Mouse (Mus musculus) regulatory T cell (primary cell): ENCODE measurements around the gene Cdh26.

Source experiments
- in situ Hi-C: fragments of 300-600 bp; cut with MboI, MseI; formaldehyde crosslinking; loops from one replicate; pipeline ENCODE4 v1.15.1; 2025; ENCODE audit warnings: high pct_unique_total_duplicates

The Cdh26 gene

DNA sequence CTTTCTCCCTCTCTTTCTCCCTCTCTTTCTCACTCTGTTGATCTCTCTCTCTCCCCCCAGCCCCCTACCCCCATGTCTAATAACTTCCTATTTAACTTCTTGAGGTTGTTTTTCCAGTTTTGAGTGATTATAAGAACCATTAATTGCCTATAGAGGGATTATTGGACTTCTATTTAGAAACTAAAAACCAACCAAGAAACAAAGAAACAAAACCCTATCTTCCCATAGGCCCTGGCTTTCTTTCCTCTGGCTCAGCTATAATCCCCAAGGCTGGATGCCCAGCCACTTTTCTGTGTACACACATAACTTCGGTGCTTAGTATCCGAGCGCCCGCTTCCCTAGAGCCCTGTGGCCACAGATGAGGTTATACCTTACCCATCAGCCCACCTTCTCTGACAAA, at the start of gene Cdh26:
Gene Cdh26 (plus strand): TSS at position 301 of the 400 bp plus-strand sequence.
- in situ Hi-C loops = no loop called here

- in situ Hi-C loops = no loop called here
Measured at GRCm38 (mm10) chr2:178407053-178407815, 23.1 kb upstream of the Cdh26 start, which contains the start of gene Sycp2. TSS of gene Sycp2 (minus strand) at chr2:178407685.

GRCm38 (mm10) chr2:178409024-178409423, 21.3 kb upstream of the Cdh26 start:
- in situ Hi-C loops = no loop called here

GRCm38 (mm10) chr2:178410286-178410685, 20.0 kb upstream of the Cdh26 start:
- in situ Hi-C loops = no loop called here

GRCm38 (mm10) chr2:178412598-178412997, 17.7 kb upstream of the Cdh26 start:
- in situ Hi-C loops = no loop called here

DNA sequence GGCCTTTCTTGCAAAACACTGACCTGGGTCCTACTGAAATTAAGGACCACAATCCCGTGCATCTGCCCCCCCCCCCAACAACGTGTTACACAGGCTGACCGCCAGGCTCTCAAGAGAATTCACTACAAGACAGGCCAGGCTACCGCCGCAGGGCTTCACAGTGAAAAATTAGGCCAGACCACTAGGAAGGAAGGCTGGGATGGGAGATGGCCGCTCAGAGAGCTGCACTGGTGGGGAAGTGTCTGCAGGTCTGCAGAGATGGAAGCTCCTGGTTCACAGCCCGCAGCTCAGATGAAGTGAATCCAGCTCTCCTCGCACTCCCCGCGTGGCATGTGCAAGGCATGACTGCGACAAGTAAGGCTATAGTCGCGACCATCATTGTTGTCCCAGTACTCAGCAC, 17.2 kb upstream of the Cdh26 start:
- in situ Hi-C loops = no loop called here

DNA sequence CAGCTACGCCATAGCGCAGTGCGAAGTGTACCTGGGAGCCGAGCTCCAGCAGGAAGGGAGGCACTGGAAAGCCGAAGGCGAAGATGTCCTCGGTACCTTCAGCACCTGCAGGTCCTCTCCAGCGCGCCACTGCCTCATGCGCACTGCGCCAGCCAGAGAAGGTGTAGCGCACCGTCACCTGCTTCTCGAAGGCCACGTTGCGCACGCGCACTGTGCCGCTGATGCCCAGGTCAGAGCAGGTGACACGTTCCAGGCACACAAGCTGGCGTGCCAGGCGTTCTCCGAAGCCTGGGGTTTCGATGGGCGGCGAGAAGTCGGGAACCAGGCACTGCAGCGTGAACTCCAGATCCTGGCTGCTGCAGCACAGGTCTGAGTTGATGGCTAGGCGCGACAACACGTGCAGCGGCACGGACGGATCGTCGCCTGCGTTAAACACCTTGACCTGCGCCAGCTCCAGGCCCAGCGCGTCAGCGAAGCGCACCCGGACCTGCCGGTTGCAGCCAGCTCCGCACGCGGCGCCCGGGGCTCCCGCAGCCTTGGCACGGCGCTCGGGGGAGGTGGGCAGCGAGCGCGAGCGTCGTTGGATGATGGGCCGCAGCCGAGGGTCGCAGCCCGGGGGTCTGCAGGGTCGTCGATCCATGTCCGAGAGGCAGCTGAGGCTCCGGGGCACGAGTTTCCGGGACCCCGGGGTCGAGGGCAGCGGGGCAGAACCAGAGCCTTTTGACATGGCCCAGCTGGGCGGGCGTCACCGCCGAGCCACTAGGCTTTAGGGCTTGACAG, 16.7 kb upstream of the Cdh26 start:
- in situ Hi-C loops = no loop called here

- in situ Hi-C loops = no loop called here
Measured at GRCm38 (mm10) chr2:178414261-178415149, 15.8 kb upstream of the Cdh26 start, which contains the start of the genes Ppp1r3d and Fam217b. TSS of gene Ppp1r3d (minus strand) at chr2:178414472. TSS of gene Fam217b (plus strand) at chr2:178414524.

GRCm38 (mm10) chr2:178415150-178415448, 15.2 kb upstream of the Cdh26 start:
- in situ Hi-C loops = no loop called here

GRCm38 (mm10) chr2:178416427-178416826, 13.9 kb upstream of the Cdh26 start:
- in situ Hi-C loops = no loop called here

- in situ Hi-C loops = no loop called here
Measured at GRCm38 (mm10) chr2:178416970-178417369, 13.4 kb upstream of the Cdh26 start.

DNA sequence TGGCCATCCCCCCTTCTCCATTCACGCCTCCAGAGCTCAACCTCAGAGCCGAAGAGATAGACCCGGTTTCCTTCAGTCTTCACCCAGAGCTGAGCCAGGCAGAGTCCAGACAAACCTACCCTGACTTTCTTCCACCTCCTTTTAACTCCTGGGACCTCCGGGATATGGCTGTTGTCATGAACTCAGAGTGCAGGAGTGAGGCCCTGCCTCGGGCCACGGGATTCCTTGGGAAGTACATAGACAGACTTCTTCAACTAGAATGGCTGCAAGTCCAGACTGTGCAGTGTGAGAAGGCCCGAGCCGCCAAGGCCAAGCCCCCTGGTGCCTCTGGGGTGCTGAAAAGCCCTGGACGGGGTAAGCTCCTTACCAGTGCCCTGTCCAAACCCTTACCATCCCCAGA, 9.8 kb upstream of the Cdh26 start:
- in situ Hi-C loops = no loop called here

- in situ Hi-C loops = no loop called here
Measured at GRCm38 (mm10) chr2:178421603-178422002, 8.7 kb upstream of the Cdh26 start.

DNA sequence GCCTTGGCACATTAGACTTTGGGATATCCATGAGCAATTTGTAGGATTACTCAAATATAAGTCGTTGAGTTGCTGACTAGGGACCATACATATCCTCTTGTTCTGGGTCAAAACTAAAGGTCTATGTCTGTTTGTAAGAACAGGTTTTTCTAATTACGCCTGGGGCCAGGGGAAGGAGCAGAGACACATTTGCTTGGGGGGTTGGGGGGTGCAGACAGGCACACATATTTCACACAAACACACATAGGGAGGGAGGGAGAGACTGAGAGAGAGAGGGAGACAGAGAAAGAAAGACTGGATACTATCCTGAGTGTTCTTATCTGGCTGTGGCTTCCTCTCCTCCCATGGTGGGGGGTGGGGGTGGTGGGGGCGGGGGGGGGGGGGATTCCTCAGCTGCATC, 8.1 kb upstream of the Cdh26 start:
- in situ Hi-C loops = no loop called here

DNA sequence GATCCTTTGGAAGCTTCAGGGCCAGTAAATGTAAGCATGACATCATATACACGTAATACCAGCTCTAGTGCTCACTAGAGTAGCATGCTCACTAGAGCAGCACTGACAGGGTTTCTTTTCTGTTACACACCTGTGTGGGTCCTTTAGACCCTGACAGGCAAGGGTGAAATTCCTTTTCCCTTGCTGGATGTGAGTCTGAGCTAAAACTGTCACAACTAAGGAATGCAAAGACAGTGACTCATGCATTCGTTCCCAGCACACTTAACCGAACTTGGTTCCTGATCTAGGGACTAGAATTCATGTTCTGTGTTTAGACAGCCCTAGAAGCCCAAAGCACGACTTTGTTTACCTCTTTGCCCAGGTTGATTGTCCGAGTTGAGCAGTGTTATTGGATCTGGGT, 7.1 kb upstream of the Cdh26 start:
- in situ Hi-C loops = no loop called here

DNA sequence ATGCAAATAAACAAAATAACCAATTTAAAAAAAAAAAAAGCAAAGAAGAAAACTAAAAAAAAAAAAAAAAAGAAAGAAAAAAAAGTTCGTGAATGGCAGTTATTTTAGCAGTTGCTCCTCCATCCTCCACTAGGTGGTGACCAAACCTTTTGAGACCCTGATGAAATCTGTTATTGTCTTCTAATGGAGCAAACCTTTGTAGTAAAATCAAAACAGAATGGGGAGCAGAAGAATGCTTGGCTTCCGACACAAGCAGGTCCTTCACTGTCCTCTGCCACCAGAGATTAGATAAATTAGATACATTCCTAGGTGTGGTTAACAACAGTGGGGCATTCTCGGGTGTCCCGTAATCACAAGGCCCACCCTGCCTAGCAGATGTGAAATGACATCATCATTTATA, 4.1 kb upstream of the Cdh26 start:
- in situ Hi-C loops = no loop called here

DNA sequence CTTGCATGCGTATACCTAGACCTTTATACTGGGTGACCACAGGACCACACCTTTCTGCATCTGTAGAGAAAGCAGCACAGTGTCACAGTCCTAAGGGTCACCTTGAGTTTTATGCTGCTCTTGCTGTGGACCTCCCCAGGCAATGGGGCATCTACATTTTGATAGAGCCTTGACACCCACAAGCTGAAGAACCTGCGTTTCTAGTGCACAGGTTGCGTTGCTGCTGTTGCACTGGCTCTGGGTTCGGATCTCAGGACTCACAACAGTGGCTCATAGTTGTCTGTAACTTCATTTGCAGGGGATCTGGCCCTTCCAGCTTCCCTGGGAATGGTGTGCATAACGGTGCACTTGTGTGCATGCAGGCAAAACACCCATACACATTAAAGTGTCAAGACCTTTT, 3.1 kb upstream of the Cdh26 start:
- in situ Hi-C loops = no loop called here

- in situ Hi-C loops = no loop called here
Measured at GRCm38 (mm10) chr2:178428183-178428582, 2.1 kb upstream of the Cdh26 start.

DNA sequence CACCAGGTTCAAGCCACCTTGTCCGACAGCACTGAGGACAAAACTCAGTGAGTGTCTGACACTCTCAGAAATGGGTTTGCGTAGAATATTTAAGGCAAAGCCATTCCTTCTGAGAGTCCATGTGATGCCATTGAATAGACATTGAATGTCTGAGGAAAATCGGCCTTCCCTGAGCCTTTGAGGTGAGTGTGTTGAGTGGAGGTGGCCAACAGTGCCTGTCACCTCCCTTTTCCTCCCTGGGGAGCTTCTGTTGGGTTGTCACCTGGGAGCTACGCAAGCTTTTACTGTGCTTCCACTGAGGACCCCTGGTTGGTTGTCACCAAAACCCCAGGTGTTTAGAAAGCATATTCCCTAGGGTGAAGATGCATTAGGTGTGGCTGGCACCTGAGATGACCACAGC, 1.7 kb upstream of the Cdh26 start:
- in situ Hi-C loops = no loop called here

- in situ Hi-C loops = no loop called here
Measured at GRCm38 (mm10) chr2:178429426-178429825, 905 bp upstream of the Cdh26 start.

GRCm38 (mm10) chr2:178433495-178433894, 3.2 kb downstream of the Cdh26 start:
- in situ Hi-C loops = no loop called here

DNA sequence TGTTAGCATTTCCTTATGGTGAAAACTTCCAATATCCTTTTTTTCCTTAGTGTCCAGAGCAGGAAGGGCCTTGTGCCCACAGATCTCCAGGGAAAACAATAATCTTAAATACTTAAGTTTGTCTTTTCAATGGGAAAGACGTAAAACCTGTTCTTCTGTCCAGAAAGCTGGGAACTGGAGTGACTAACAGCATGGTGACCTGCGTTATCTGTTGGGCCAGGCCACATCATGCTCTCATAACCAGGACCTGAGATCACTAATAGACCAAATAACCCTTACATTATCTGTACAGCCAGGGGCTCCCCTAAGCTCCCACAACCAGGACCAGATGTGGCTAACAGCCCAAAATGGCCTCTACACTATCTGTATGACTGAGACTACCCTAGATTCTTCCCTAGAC, 3.6 kb downstream of the Cdh26 start:
- in situ Hi-C loops = no loop called here
